Mouse (Mus musculus) ovary, adult 18-20 months (tissue): ENCODE results near the gene Aloxe3.
"Not testable (repeated sequence)": the region's sequence is repeated elsewhere in the genome, so short reads cannot be mapped to it uniquely, and the experiment has no call there.

Experiments
- DNase-seq: peaks from one replicate; pipeline ENCODE4 v3.0.0; 2022; ENCODE audit warnings: low spot score, mixed read lengths

The Aloxe3 gene

DNA sequence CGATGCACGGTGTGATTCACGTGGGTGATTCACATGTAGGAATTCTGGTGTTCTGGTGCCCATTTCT lies at the start of gene Aloxe3:
TSS of gene Aloxe3 (plus strand) at position 45 of the 67 bp plus-strand sequence.
- DNase-seq: no peak

DNA sequence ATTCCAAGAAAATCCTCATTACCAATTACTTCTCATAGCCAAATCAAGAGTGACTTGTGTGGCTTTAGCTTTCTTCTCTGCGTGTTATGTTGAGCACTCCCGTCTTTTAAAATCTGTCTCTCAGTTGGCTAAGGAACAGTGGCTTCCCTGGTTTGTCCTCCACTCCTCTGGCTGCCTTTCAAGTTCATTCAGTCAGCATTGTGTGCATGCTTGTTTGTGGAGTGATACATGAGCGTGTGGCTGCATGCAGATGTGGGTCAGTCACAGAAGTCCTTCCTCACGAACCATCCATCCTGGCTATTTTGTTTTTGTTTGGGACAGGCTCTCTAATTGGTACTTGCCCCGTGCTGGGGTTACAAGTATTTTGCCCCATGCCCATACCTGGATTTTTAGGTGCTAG lies 49.1 kb upstream of the Aloxe3 start:
- DNase-seq: no peak

DNA sequence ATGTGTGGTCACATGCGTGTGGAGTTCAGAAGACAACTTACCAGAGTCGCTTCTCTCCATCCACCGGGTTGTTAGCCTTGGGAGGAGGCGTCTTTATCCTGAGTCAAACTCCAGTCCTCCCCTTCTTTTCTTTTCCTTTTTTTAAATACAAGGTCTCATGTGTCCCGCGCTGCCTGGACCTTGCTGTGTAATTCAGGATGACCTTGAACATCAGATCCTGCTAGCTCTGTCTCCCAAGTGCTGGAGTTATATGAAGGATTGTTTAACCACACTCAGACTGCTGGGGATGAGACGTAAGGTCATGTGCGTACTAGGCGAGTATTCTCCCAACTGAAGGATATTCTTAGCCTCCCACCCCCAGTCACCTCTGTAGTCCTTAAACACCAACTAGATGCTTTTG lies 48.4 kb upstream of the Aloxe3 start:
- no peak for DNase-seq

GRCm38 (mm10) chr11:69078041-69078440 lies 47.7 kb upstream of the Aloxe3 start:
- no peak for DNase-seq

DNA sequence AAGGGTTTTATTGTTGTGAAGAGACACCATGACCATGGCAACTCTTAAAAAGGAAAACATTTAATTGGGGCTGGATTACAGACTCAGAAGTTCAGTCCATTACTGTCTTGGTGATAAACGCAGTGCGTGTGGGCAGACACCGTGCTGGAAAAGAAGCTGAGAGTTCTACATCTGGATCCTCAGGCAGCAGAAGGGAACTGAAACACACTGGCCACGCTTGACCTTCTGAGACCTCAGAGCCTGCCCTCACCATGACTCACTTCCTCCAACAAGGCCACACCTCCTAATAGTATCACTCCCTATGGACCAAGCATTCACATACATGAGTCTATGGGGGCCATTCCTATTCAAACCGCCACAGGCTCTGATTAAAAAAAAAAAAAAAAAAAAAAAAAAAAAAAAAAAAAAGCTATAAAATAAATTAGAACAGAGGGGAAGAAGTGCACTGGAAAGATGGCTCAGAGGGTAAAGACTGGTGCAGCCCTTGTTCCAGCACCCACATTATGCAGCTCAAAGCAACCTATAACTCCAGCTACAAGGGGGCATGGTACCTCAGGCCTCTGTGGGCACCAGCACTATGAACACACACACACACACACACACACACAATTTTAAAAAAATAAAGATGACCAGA lies 46.8 kb upstream of the Aloxe3 start:
- DNase-seq: no peak

DNA sequence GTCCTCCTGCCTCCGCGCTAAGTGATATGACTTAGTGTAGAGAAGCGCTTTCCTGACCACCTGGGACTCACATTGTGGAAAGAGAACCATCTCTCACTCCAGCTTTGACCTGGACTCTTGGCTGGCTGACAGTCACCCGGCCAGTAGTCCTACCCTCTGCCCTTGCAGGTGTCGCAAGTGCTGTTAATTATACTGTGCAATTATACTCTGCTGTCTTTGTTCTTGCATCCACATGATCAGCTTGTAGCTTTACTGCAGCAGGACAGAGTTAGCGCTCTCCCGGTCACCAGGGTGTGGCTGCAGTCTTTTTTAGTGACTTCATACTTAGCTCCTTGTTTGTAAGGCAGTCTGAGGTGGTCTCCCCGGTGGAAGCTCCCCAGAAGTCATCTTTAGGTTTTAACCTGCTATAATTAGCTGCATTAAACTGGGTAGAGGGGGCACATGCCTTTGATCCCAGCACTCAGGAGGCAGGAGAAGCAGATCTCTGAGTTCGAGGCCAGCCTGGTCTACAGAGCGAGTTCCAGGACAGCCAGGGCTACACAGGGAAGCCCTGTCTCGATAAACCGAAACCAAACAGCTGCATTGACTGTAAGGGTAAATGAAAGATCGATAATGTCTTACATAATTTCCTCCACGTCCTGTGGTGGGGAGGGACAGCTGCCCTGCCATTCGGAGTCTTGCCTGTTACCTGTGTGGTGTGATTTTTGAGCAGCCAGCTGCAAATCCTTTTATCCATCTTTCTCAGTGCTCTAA lies 45.4 kb upstream of the Aloxe3 start:
- no peak for DNase-seq

GRCm38 (mm10) chr11:69080855-69081222 lies 44.9 kb upstream of the Aloxe3 start:
- no peak for DNase-seq

DNA sequence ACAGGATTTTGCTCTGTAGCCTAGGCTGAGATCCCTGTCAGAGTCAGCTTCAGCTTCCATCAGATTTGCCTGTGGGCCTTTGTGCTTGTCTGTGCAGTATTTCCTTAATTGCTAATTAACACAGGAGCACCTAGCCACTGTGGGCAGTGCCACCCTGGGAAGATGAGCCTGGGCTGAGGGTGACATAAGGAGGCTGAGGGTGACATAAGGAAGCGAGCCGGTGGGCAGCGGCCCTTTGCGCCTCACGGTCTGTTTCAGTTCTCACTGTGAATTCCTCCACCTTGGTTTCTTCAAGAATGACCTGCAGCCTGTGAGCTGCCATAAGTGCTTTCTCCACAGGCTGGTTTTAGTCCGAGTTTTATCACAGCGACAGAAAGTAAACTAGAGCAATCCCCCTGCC lies 44.1 kb upstream of the Aloxe3 start:
- DNase-seq: no peak

DNA sequence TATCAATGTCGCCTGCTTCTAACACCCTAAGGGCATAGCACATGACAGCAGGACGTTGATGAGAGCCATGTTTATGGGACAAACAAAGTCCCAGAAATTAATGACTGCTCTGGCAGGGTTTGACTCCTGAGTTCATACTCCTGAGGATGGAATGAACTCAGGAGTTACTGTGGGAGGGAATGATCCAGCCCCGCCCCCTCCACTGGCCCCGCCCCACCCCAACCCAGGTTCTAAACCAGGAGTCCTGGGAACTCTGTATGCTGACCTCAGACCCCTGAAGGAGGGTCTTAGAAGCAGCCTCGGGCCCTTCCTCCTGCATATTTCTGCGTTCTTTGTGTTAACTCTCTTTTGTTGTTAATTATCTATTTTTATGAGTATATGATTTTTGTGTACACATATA lies 40.1 kb upstream of the Aloxe3 start:
- no peak for DNase-seq

GRCm38 (mm10) chr11:69086390-69086789 lies 39.3 kb upstream of the Aloxe3 start:
- no peak for DNase-seq

DNA sequence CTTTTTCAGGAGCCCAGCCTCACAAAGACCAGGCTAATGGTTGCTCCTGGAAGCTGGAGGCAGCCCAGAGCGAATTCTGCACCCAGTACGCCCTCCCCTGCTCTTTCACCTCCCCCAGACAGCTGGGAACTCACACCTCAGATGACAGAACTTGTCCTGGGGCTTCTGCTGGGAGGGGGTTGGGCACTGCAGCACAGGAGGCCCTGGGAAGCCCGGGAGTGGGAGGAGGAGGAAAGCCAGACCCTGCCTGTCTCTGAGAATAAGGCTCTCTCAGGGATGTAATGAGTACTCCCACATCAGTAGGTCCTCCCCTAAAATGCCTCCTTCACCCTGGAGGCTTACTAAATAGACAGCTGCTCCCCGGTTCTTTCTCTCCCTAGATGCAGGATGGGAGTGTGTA lies 38.6 kb upstream of the Aloxe3 start:
- DNase-seq: no peak

- DNase-seq: no peak
Measured at GRCm38 (mm10) chr11:69087597-69087996, 38.1 kb upstream of the Aloxe3 start.

DNA sequence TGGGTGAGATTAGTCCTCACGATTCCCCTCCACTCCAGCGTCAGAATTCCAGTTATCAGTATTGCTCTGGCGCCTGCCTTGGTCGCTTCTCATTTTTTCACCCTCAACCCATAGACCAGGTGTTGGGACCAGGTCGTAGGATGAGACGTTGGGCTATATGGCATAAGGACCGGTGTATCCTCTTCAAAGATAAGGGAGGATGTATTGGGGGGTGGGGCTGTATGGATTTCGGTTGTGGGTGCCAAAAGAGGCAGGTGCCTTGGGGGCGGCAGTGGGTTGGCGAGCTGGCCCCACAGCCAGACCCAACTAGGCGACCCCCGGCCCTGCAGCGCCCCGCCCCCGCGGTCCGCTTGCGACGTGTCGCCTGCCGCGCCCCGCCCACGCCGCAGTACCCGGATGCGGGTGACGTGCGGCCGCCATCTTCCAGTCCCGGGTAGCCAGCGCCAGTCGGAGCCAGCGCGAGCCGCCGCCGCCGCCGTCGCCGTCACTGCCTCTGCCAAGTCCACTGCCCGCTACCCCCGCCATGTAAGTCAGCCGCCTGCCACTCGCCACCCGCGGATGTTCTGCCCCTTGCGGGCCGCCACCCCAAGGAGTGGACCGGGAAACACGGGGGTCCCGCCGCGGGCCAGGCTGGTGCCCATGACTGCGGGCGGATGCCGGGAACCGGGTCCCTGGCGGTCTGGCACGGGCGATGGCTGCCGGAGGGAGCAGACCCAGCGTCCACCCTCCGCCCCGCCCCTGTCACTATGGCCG lies 37.4 kb upstream of the Aloxe3 start, which contains the start of gene Vamp2:
TSS of gene Vamp2 (plus strand) at position 388 of the 753 bp plus-strand sequence.
- peak; percentile 77 for DNase-seq

GRCm38 (mm10) chr11:69088856-69089615 lies 36.7 kb upstream of the Aloxe3 start:
- DNase-seq: no peak

GRCm38 (mm10) chr11:69089616-69090290 lies 35.9 kb upstream of the Aloxe3 start:
- no peak for DNase-seq

DNA sequence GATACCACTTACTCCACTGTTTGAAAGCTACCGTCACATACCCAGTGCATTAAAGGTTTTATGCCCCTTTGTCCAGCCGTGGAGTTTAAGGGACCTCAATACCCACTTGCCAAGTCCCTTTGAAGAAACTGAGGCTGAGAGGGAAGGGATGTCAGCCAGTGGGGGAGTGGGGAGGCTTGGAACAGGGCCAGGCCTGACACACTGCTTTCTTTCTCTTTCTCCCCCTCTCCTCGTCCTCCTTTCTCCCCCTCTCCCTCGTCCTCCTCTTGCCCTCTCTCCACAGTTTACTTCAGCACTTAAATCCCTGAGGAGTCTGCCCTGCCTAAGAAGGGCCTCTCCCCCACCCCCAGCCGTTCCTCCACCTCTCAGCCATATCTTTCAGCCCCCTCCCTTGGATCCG lies 35.3 kb upstream of the Aloxe3 start:
- DNase-seq: no peak

GRCm38 (mm10) chr11:69091566-69092385 lies 33.9 kb upstream of the Aloxe3 start:
- no peak for DNase-seq

DNA sequence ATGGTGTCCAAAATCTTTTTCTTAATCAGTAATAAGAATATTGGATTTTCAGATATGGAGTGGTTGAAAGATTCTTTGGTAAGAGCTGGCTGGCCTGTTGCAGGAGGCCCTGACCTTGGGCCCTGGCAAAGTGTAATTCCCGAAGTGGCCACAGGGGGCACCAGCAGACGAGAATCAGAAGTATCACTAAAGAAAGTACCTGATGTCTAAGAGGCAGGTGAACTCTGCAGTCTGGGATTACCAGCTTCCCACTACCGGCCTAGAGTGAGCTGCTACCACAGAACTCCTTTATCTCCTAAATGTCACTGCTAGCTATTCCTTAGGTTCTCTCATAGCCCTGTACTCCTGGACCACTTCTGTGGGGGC lies 33.3 kb upstream of the Aloxe3 start:
- DNase-seq: peak; percentile 69

- no peak for DNase-seq
Measured at GRCm38 (mm10) chr11:69092871-69093270, 32.8 kb upstream of the Aloxe3 start.

DNA sequence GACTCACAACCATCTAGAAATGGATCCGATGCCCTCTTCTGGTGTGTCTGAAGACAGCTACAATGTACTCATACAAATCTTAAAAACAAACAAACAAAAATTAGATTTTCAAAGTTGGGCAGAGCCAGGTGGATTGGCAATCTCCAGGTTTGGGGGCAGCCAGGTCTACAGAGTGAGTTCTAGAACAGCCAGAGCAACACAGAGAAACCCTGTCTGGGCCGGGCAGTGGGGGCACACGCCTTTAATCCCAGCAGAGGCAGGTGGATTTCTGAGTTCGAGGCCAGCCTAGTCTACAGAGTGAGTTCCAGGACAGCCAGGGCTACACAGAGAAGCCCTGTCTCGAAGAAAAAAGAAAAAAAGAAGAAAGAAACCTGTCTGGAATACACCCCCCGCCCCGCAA lies 31.8 kb upstream of the Aloxe3 start:
- not testable (repeated sequence) for DNase-seq

- peak; percentile 100 for DNase-seq
Measured at GRCm38 (mm10) chr11:69094697-69095429, 30.8 kb upstream of the Aloxe3 start, which contains the start of gene Per1. Per1 (plus strand) TSS chr11:69095217.
